Mouse (Mus musculus): ENCODE data around the gene Myt1l.

Myt1l gene

DNA sequence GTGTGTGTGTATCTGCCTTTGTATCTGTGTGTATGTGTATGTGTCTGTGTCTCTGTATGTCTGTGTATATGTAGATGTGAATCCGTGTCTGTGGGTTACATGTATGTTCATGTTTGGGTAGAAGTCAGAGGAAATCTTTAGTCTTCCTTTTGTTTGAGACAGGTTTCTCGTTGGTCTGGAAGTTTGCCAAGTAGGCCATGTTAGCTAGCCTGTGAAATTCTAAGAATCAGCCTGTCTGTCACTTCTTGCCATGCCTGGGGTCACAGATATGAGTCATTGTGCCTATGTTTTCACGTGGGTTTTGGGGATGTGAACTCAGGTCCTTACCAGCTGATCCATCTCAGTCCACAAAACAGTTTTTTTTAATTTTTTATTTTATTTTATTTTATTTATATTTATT lies 128.9 kb downstream of the Myt1l start:
- DNase-seq (ENCODE audit: low spot score), result no peak

- DNase-seq (ENCODE audit: low spot score), result no peak
These were observed 129.7 kb downstream of the Myt1l start for GRCm38 (mm10) chr12:29657870-29658269.

DNA sequence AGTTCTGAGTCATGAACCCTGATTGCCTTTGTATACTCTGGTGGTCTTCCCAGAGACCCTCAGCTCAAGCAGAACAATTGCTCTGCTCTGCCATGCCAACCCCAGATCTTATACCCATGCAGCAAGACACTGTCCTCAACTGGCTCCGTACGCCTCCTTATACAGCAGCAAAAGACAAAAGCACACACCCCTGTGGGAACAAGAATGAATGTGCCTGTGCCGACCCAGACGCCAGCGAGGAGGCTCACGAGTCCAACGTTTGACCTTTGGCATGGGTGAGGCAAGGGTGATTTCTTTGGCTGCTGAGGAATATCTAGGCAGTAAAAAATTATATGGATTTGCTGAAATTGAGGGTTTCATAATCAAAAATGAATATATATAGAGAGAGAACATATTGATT lies 143.8 kb downstream of the Myt1l start:
- DNase-seq (ENCODE audit: low spot score), result no peak

GRCm38 (mm10) chr12:29675594-29676362 lies 147.6 kb downstream of the Myt1l start:
- DNase-seq (ENCODE audit: low spot score), result peak; percentile 56

GRCm38 (mm10) chr12:29682384-29682783 lies 154.2 kb downstream of the Myt1l start:
- DNase-seq (ENCODE audit: low spot score), result no peak

- no peak for DNase-seq (ENCODE audit: low spot score)
These were observed 154.8 kb downstream of the Myt1l start for GRCm38 (mm10) chr12:29682946-29683345.

DNA sequence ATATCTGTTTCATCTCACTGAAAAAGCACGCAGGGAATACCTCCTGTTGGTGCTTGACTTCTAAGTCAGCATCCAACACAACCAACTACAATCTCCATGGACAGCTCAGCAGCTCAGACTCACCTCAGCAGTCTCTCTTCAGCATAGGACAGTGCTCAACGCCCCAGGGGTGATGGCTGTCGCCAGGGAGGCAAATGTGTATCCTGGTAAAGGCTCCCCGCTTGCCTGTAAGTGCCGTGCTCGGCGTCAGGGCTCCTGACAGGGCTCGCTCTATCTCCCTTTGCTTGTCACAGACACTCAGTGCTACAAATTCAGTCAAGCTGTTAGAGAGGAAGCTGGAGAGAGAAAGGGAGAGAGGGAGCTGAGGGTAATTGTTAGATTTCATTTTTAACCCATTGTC lies 158.1 kb downstream of the Myt1l start:
- DNase-seq (ENCODE audit: low spot score), result no peak

DNA sequence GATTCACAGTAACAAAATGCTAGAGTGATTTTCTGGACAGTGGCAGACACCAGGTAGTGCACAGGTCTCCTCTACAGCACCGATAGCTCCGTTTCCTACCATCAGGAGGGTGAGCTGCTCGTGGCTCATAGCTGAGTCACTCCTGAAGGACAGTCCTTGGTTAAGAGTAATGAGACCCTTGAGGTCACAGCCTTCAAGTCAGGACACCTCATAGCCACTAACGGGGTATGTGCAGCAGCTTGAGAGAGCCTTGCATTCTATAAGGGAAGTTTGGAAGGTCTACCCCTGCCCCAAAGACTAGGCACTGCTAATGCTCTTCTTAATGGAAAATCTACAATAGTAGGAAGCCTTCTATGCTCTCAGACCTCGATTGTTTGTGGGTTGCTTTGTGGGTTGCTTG lies 163.4 kb downstream of the Myt1l start:
- DNase-seq (ENCODE audit: low spot score), result no peak

- DNase-seq (ENCODE audit: low spot score), result peak; percentile 59
These were observed 167.0 kb downstream of the Myt1l start for GRCm38 (mm10) chr12:29695194-29695593.

- DNase-seq (ENCODE audit: low spot score), result peak; percentile 65
These were observed 169.6 kb downstream of the Myt1l start for GRCm38 (mm10) chr12:29697526-29698500.

DNA sequence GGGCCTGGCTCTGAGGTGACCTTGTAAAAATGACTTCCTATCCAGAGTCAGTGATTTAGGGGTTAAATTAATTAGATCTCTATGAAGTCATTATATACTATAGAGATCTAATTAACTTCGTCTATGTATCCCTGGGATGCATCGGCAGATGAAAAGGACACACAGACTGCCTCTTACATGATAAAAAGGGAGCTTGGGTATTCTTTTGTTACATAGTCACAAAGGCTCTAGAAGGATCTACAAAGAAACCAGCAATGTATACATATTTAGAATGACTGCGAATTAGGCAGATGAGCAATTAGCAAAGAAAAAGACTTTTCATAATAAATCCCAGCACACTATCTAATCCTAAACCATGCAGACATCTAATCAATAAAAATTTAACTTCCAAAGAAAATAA lies 170.4 kb downstream of the Myt1l start:
- no peak for DNase-seq (ENCODE audit: low spot score)

DNA sequence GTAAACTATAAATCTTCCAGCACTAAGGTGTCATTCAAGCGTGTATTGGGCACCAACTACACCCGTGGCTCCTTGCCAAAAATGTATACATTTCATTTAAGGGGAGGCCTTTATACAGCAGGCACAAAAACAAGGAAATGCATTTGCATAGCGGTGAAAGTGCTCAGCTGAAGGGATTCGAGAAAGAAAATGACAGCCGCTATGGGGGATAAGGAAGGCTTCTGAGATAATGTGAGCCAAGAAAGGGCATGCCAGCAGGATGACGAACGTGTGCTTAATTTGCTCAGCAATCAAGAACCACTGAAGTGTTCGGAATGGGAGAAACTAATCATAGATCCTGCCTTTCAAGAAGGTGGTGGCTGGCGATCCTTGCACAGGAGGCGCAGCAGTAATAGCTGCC lies 170.8 kb downstream of the Myt1l start:
- no peak for DNase-seq (ENCODE audit: low spot score)

DNA sequence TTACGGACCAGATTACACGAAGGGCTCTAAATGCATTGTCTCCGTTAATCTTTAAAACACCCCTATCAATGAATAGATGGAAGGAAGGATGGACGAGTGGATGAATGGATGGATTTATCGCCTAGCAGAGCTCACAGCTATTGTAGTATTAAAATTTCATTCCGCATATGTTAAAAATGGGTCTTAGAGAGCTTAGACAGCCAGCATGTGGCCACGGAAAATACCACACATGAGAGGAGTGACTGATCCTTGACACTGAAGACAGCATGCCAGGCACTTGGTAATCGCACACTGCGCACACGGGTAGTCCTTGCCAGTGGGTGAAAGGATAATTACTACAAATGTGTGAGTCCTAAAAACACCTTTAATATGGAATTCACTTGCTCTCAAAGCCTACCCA lies 171.2 kb downstream of the Myt1l start:
- DNase-seq (ENCODE audit: low spot score), result no peak

DNA sequence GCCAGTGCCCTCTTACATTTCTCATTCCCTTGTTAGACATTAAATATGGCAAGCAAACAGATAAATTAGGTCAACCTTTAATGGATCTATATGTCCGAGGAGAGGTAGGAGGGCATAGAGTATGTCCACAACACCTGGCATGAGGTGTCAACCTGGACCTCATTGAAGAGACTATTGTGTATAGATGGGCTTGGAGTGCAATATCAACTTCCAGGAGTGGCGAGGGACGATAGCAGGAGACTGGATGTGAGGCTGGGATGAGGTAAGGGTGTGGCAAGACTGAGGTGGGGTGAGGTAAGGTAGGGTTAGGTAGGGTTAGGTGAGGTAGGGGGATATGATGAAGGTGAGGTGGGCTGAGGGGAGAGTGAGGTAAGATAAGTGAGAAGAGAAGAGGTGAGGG lies 171.8 kb downstream of the Myt1l start:
- DNase-seq (ENCODE audit: low spot score), result no peak

DNA sequence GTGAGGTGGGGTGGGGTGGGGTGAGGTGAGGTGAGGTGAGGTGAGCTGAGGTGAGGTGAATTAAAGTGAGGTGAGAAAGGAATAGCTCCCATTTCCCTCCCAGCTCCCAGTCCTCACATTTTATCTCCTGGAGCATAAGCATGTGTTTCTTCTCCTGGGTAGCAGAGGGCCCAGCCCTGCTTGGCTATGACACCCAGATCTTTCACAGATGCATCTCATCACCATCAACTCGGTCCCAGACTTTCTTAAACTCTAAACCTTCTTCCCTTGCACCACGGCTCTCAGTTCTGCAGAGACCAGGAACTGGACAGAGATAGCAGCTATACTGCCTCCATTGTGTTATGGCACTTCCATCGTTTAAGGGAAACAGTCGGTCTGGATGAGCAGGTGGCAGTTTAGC lies 172.9 kb downstream of the Myt1l start:
- no peak for DNase-seq (ENCODE audit: low spot score)

DNA sequence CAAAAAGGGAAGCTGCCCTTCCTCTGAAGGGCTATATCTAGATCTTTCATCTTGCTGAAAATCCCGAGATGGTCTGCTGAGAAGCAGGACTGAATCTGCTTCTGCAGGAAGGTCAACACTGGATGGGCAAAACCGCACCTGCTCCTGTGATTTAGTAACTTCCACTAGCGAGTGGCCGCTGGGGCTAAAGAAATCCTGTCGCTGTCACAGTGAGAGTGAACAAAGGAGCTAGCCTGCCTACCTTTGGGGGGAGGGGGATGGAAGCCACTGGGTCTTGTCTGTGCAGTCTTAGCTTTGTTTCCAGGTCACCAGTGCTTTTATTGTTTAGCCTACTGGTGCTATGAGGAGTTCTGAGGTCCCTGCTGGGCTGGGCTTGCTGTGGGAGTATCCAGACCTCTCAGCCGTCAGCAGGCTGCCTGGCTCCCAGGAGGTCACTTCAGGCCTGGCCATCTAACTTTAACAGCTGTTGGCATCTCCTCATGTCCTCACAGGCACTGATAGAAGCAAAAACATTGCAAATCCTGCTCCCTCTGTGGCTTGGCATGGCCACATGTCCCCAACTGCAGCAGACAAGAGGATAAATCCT lies 173.6 kb downstream of the Myt1l start:
- no peak for DNase-seq (ENCODE audit: low spot score)

DNA sequence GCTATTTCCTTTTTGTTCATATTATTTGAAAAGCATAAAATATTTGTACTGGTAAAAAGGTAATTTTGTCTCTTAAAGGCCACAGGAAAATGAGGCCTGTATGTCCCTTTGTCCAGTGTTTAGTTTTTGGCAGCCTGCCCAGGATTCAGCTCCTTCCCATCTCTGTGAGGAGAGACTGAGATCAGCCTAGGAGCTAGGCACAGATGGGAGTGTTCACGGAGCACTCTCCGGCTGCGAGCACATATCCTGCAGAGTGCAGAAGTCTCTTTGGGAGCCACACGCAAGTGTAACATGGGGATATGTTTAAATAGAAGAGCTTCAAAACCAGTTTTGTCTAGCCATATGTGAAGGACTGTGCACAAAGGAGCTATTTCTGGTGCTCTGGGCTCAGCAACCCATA lies 174.4 kb downstream of the Myt1l start:
- no peak for DNase-seq (ENCODE audit: low spot score)

- no peak for DNase-seq (ENCODE audit: low spot score)
These were observed 175.4 kb downstream of the Myt1l start for GRCm38 (mm10) chr12:29703541-29703940.

GRCm38 (mm10) chr12:29707094-29707493 lies 178.9 kb downstream of the Myt1l start:
- no peak for DNase-seq (ENCODE audit: low spot score)

- DNase-seq (ENCODE audit: low spot score), result no peak
These were observed 180.0 kb downstream of the Myt1l start for GRCm38 (mm10) chr12:29708166-29708565.

GRCm38 (mm10) chr12:29712795-29713721 lies 184.9 kb downstream of the Myt1l start:
- no peak for DNase-seq (ENCODE audit: low spot score)

All from layer of hippocampus, adult 9-10 months (tissue).